Mouse (Mus musculus): ENCODE measurements around the gene Tcf7l2.

The Tcf7l2 gene

GRCm38 (mm10) chr19:55941253-55942125 is 199.9 kb downstream of the Tcf7l2 start:
- no peak for DNase-seq (ENCODE audit: low read depth)

DNA sequence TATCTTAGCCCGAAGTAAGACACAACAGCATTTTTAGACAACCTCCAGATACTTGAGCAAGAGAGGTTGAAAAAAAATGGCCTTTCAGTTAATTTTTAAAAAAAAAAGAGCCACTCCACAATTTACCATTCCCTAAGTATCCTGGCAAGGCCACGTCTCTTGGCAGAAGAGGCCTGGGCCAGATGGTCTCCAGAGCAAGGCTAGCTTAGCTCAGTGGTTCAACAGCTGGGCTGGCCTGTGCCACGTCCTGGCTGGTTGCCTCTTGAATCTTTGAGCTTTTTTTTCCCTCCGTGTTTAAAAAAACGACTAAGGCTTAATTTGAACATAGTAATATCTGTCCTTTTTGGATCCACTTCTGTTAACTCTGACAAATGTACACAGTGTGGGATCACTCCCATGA is 209.8 kb downstream of the Tcf7l2 start:
- no peak for DNase-seq (ENCODE audit: low read depth)

DNA sequence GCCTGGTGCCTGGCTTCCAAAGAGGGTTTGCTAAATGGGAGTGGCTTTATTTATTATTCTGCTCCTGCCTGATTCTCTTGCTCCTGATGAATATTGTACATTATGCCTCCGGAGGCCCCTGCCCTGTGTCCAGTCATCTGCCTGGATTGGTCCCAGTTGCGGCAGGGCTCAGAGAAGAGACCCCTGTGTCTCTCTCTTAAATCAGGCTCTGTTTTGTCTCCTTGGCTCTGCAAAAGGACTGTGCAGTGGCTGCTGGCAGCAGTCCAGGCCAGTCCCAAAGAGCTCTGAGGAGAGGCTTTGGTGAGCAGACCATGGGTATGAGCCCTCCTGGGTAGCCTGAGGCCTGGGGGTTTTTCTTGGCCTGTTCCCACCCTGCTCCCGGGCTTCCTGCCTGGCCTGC is 211.6 kb downstream of the Tcf7l2 start:
- no peak for DNase-seq (ENCODE audit: low read depth)

GRCm38 (mm10) chr19:55955126-55955525 is 213.5 kb downstream of the Tcf7l2 start:
- DNase-seq (ENCODE audit: low read depth): no peak

GRCm38 (mm10) chr19:55956745-55957144 is 215.1 kb downstream of the Tcf7l2 start:
- DNase-seq (ENCODE audit: low read depth): no peak

GRCm38 (mm10) chr19:55964421-55964820 is 222.8 kb downstream of the Tcf7l2 start:
- no peak for DNase-seq (ENCODE audit: low read depth)

DNA sequence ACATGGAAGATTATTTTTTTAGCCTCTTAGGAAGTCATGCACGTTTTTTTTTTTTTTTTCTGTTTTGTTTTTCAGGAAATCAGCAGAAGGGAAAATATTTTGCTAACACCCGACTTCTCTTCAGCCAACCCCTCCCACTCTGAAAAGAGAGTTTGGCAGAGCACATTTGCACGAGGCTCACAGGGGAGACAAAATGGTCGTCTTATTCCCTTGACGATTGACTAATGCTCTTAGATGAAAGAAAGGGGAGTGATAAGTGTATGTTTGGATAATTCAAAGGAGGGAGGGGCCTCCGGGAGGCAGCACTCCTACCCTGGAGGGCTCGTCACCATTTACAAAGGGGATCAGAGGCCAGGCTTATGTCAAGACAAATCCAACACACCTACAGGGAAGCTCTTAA is 224.4 kb downstream of the Tcf7l2 start:
- DNase-seq (ENCODE audit: low read depth): no peak

DNA sequence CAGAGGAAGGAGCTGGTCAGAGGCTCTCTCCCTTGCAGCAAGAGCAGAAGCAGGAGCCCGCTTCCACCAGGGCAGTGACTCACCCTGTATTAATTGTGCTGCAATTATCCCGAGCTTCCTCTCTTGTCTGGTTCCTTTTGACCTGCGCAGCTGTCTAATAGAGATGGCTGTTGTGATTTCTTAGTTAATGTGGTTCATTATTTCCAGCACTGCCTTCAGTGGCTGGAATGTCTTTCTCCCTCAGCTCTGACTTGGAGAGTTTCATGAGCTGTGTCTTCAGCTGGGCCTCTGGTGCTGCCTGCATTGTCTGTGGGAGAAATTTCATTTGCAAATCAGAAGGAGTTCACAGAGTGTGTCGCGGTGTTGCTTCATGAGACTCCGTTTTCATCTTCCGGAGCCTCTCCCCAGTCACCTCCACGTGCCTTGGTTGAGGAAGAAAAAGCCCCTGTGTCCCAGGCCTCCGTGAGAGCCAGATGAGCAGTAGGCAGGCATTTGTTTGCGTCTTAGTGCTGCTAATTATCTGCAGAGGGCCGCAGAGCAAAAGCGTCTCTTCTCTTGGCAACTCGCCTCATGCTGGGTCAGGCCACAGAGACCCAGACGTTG is 228.4 kb downstream of the Tcf7l2 start:
- DNase-seq (ENCODE audit: low read depth): no peak

- DNase-seq (ENCODE audit: low read depth): no peak
Measured at GRCm38 (mm10) chr19:55976073-55976472, 234.5 kb downstream of the Tcf7l2 start.
